Mouse (Mus musculus) lung, postnatal 0 days (tissue): ENCODE data around the gene Spatc1l. TPM values are rescaled to one million over a fixed set of nuclear protein-coding genes. Genes with fewer than 3 reads are reported as not detected.

Experiments used
- ATAC-seq: fragments of 200-750 bp; cut with Nextera tagmentation; 2 replicates; pipeline ENCODE4 v1.8.0; 2017; ENCODE audit warnings: moderate library complexity
- DNase-seq: peaks from one replicate; pipeline ENCODE4 v3.0.0-alpha.2; 2016; ENCODE audit warnings: low spot score
- H3K27ac ChIP-seq: fragments of 300-500 bp; sonication (generic); 2 replicates; pipeline ENCODE4 v1.5.1; 2014; ENCODE audit warnings: antibody characterized with exemption, mild to moderate bottlenecking, low read length, mixed read lengths
- H3K27me3 ChIP-seq: fragments of 300-500 bp; sonication (generic); replicated peaks from 2 replicates; pipeline ENCODE4 v1.6.1; 2014; ENCODE audit warnings: low read length, mixed read lengths; ENCODE audit not compliant: insufficient read depth
- H3K36me3 ChIP-seq: fragments of 300-500 bp; sonication (generic); 2 replicates; pipeline ENCODE4 v1.6.1; 2014; ENCODE audit warnings: low read length, mixed read lengths; ENCODE audit not compliant: insufficient read depth
- H3K4me1 ChIP-seq: fragments of 300-500 bp; sonication (generic); 2 replicates; pipeline ENCODE4 v1.6.1; 2014; ENCODE audit warnings: antibody characterized with exemption, low read depth, low read length, mixed read lengths; ENCODE audit not compliant: insufficient read depth
- H3K4me2 ChIP-seq: fragments of 300-500 bp; sonication (generic); replicated peaks from 2 replicates; pipeline ENCODE4 v1.6.1; 2014; ENCODE audit warnings: low read depth, mild to moderate bottlenecking, low read length, moderate library complexity, mixed read lengths
- H3K4me3 ChIP-seq: fragments of 300-500 bp; sonication (generic); 2 replicates; pipeline ENCODE4 v1.5.1; 2014; ENCODE audit warnings: low read depth, low read length
- H3K9ac ChIP-seq: fragments of 300-500 bp; sonication (generic); replicated peaks from 2 replicates; pipeline ENCODE4 v1.6.1; 2014; ENCODE audit warnings: low read depth, mild to moderate bottlenecking
- H3K9me3 ChIP-seq: fragments of 300-500 bp; sonication (generic); 2 replicates; pipeline ENCODE4 v1.6.1; 2016; ENCODE audit warnings: low read length, mixed read lengths
- CTCF ChIP-seq: IDR thresholded peaks from 2 replicates; pipeline ENCODE4 v1.5.1; 2016; ENCODE audit warnings: antibody characterized with exemption, mild to moderate bottlenecking
- EP300 ChIP-seq: IDR thresholded peaks from 2 replicates; pipeline ENCODE4 v1.6.1; 2016; ENCODE audit warnings: antibody characterized with exemption, mild to moderate bottlenecking, control low read depth
- WGBS: fragments of 180-500 bp; shearing (Covaris S2); extraction: QIAGEN DNeasy Blood & Tissue Kit; methylation state at CpG from one replicate; pipeline ENCODE4 v1.1.7; 2014; 5-methylcytosine and 5-hydroxymethylcytosine counted together
- polyA plus RNA-seq: library from polyadenylated mRNA; unstranded; fragments of >200 nt; fragmentation: Nextera tagmentation; extraction: Ambion mirVana; gene quantifications from 2 replicates; pipeline ENCODE4 v1.2.1, GENCODE M21; 2015

Gene Spatc1l
- polyA plus RNA-seq, 1 experiment from 2014 or later: not detected

- TF ChIP-seq EP300 (no peak), CTCF (no peak)
- WGBS: 45% methylated on average over 7 of the region's 7 CpGs
- no peaks in the 10 kb centered on the region for H3K36me3 ChIP-seq
- no peak overlapping the region for H3K4me2 ChIP-seq
- no peak overlapping the region for H3K27ac ChIP-seq
- H3K4me1 ChIP-seq: no peaks in the 10 kb centered on the region
- DNase-seq (no peak), ATAC-seq (no peak)
- no peaks in the 10 kb centered on the region for H3K9me3 ChIP-seq
- no peaks in the 10 kb centered on the region for H3K27me3 ChIP-seq
- H3K4me3 ChIP-seq: no peak overlapping the region
- H3K9ac ChIP-seq: no peak overlapping the region
Observed at GRCm38 (mm10) chr10:76576920-76577319, 14.8 kb downstream of the Spatc1l start.

- DNase-seq: no peak
- no peaks in the 10 kb centered on the region for H3K27me3 ChIP-seq
- H3K9me3 ChIP-seq: no peaks in the 10 kb centered on the region
- peak; percentile 17; the same call in 1 of the 2 replicates for ATAC-seq
- no peak for TF ChIP-seq EP300
- no peak for TF ChIP-seq CTCF
- H3K36me3 ChIP-seq: no peaks in the 10 kb centered on the region
- 9% methylated on average over 9 of the region's 10 CpGs for WGBS
- H3K9ac ChIP-seq: no peak overlapping the region
- H3K4me3 ChIP-seq: no peak overlapping the region
- 0 out of 2 replicates have a peak overlapping the region, but pooled peaks have one; percentile 19 for H3K4me2 ChIP-seq
- H3K4me1 ChIP-seq: no peaks in the 10 kb centered on the region
- no peak overlapping the region for H3K27ac ChIP-seq
Observed at GRCm38 (mm10) chr10:76584138-76584537, 22.1 kb downstream of the Spatc1l start.

- no peaks in the 10 kb centered on the region for H3K9me3 ChIP-seq
- TF ChIP-seq EP300 (no peak), CTCF (no peak)
- H3K36me3 ChIP-seq: no peaks in the 10 kb centered on the region
- ATAC-seq: no peak
- H3K27ac ChIP-seq: no peak overlapping the region
- H3K4me2 ChIP-seq: no peak overlapping the region
- no peak for DNase-seq
- no peaks in the 10 kb centered on the region for H3K27me3 ChIP-seq
- H3K9ac ChIP-seq: no peak overlapping the region
- 9% methylated on average over 1 of the region's 1 CpGs for WGBS
- H3K4me3 ChIP-seq: no peak overlapping the region
- no peaks in the 10 kb centered on the region for H3K4me1 ChIP-seq
Observed at GRCm38 (mm10) chr10:76586190-76586589, 24.1 kb downstream of the Spatc1l start.

DNA sequence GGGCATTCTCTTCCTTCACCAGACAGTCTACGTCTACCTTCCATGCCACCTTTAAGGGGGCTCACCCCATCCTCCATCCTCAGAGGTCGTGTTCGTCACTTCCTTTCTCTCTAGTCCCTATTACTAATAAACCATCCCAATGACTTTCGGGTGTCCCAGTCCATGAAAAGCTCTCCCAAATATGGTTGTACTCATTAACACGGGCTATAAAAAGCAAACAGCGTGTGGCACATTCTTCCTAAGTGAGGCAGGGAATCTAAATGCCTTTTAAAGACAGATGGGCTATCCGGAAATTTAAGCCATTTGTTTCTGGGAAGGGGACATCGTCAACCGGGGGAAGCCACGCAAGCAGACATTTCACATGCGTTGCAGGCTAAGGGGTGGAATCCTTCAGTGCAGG, 28.1 kb downstream of the Spatc1l start:
- ATAC-seq (0 out of 2 replicates have a peak, but pooled peaks have one; percentile 7), DNase-seq (peak; percentile 29)
- no peak overlapping the region for H3K27ac ChIP-seq

GRCm38 (mm10) chr10:76596338-76596737, 34.3 kb downstream of the Spatc1l start:
- no peaks in the 10 kb centered on the region for H3K4me1 ChIP-seq
- H3K9me3 ChIP-seq: no peaks in the 10 kb centered on the region
- DNase-seq: no peak
- WGBS: 89% methylated on average over 31 of the region's 31 CpGs
- 0 out of 2 replicates have a peak, but pooled peaks cover 3% of the 10 kb centered on the region for H3K36me3 ChIP-seq
- no peak overlapping the region for H3K4me3 ChIP-seq
- H3K27me3 ChIP-seq: no peaks in the 10 kb centered on the region
- TF ChIP-seq CTCF (no peak), EP300 (no peak)
- H3K9ac ChIP-seq: no peak overlapping the region
- no peak overlapping the region for H3K4me2 ChIP-seq
- ATAC-seq: no peak
- no peak overlapping the region for H3K27ac ChIP-seq

More for the DNA sequence above, 28.1 kb downstream of the Spatc1l start:
- no peak overlapping the region for H3K9ac ChIP-seq
- WGBS: 64% methylated on average over 11 of the region's 11 CpGs
- no peaks in the 10 kb centered on the region for H3K9me3 ChIP-seq
- H3K4me1 ChIP-seq: no peaks in the 10 kb centered on the region
- H3K4me3 ChIP-seq: no peak overlapping the region
- TF ChIP-seq EP300 (no peak), CTCF (no peak)
- no peaks in the 10 kb centered on the region for H3K36me3 ChIP-seq
- no peak overlapping the region for H3K4me2 ChIP-seq
- no peaks in the 10 kb centered on the region for H3K27me3 ChIP-seq

DNA sequence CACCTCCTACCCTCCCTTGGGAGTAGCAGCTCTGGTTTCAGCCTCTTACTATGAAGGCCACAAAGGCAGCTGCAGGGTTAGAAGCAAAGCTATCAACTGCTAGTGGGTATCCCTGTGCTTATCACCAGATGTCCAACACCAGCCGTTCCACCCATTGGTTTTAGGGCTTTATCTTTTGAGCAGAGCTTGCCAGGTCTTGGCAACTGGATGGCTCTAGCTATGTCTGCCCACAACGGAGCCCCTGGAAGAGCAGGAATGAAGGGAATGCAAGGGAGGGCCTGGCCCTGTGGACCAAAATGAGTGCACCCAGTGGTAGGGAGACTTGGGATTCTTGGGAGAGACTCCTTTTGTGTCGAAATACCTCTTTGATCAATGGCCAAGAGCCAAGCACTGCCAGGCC, 40.6 kb downstream of the Spatc1l start:
- TF ChIP-seq CTCF: no peak
- TF ChIP-seq EP300: no peak
- Histone ChIP-seq H3K36me3 (0 out of 2 replicates have a peak, but pooled peaks cover 3% of the 10 kb centered on the region), H3K4me1 (no peaks in the 10 kb centered on the region), H3K27ac (no peak overlapping the region), H3K4me3 (no peak overlapping the region), H3K9ac (no peak overlapping the region), H3K27me3 (no peaks in the 10 kb centered on the region), H3K9me3 (no peaks in the 10 kb centered on the region), H3K4me2 (no peak overlapping the region)
- 65% methylated on average over 3 of the region's 3 CpGs for WGBS
- DNase-seq (no peak), ATAC-seq (no peak)

- H3K9me3 ChIP-seq: no peaks in the 10 kb centered on the region
- peaks cover 36% of the 10 kb centered on the region; the same call in 1 of the 2 replicates for H3K36me3 ChIP-seq
- no peak overlapping the region for H3K9ac ChIP-seq
- H3K4me2 ChIP-seq: no peak overlapping the region
- WGBS: 74% methylated on average over 7 of the region's 7 CpGs
- DNase-seq: no peak
- H3K27me3 ChIP-seq: no peaks in the 10 kb centered on the region
- ATAC-seq: no peak
- H3K27ac ChIP-seq: no peak overlapping the region
- H3K4me1 ChIP-seq: no peaks in the 10 kb centered on the region
- TF ChIP-seq CTCF (no peak), EP300 (no peak)
- H3K4me3 ChIP-seq: no peak overlapping the region
Observed at GRCm38 (mm10) chr10:76612473-76612872, 50.4 kb downstream of the Spatc1l start.

Other genes with a start within 250 kb of the Spatc1l start
- 7.2 and 8.1 TPM in 2 replicates for gene Dip2a, start 217.0 kb upstream of the Spatc1l start, polyA plus RNA-seq
- 1.4 TPM in 1 of 2 replicates, not detected in the other for gene AC141477.1, start 121.8 kb upstream of the Spatc1l start, polyA plus RNA-seq
- 16.7 and 18.5 TPM in 2 replicates for gene Pcnt, start 119.5 kb upstream of the Spatc1l start, polyA plus RNA-seq
- gene 2610028H24Rik, start 113.2 kb upstream of the Spatc1l start, polyA plus RNA-seq: 30.3 and 32.3 TPM in 2 replicates
- 41.9 and 46.0 TPM in 2 replicates for gene Mcm3ap, start 93.3 kb upstream of the Spatc1l start, polyA plus RNA-seq
- gene Ybey, start 93.2 kb upstream of the Spatc1l start, polyA plus RNA-seq: 5.4 and 5.9 TPM in 2 replicates
- 19.4 and 22.3 TPM in 2 replicates for gene Lss, start 30.7 kb upstream of the Spatc1l start, polyA plus RNA-seq
- gene Ftcd, start 13.4 kb downstream of the Spatc1l start, polyA plus RNA-seq: 0.07 and 0.14 TPM in 2 replicates
- gene Col6a2, start 61.4 kb downstream of the Spatc1l start, polyA plus RNA-seq: 242 and 272 TPM in 2 replicates
- 344 and 387 TPM in 2 replicates for gene Col6a1, start 163.9 kb downstream of the Spatc1l start, polyA plus RNA-seq